Mouse (Mus musculus) MN1 (cell line): ENCODE data around the gene Sez6l.

Experiments
- DNase-seq: peaks from one replicate; pipeline ENCODE4 v3.0.0-alpha.2; 2016; ENCODE audit warnings: low spot score

Sez6l gene

DNA sequence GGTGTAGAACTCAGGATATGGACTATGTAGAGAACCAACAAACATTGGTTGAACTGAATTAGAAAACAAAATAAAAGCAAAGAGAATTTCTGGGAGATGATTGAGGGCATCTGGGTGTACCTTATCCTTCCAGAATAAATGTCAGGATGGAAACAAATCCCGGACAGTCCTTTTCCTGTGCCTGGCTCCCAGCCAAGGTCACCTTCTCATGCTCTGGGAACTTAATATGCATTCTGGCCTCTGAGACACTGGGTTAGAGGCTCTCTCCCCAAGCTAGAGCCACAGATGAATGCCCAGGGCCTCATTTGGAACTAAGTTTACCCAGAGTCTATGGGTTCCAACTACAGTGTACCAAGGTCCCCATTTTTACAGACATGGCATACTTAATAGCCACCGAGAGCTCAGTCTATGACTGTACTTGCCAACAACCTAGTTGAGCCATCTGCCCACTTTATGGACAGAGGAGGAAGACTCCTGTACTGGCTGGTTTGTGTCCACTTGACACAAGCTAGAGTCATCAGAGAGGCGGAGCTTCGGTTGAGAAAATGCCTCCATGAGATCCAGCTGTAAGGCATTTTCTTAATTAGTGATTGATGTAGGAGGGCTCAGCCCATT is 7.3 kb upstream of the Sez6l start:
- DNase-seq = no peak

DNA sequence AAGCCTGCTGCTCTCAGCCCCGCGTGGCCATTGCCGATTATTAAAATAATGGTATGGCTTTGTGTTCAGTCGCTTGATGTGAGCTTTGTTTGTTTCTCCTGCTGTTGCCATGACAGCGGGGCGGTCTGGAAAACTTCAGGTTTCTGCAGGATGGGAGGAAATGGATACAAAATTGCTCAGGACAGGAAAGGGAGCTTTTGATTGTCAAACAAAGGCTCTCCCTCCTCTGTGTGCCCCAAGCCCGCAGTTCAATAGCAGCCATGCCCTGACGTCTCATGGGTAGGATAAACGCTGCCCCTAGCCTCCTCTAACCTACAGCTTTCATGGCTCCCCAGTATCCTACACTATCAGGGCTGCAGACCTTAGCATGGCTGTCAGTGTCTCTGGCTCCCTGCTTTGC is 6.3 kb upstream of the Sez6l start:
- peak; percentile 92 for DNase-seq

- DNase-seq = peak; percentile 89
Measured at GRCm38 (mm10) chr5:112577750-112578149, 765 bp upstream of the Sez6l start.

DNA sequence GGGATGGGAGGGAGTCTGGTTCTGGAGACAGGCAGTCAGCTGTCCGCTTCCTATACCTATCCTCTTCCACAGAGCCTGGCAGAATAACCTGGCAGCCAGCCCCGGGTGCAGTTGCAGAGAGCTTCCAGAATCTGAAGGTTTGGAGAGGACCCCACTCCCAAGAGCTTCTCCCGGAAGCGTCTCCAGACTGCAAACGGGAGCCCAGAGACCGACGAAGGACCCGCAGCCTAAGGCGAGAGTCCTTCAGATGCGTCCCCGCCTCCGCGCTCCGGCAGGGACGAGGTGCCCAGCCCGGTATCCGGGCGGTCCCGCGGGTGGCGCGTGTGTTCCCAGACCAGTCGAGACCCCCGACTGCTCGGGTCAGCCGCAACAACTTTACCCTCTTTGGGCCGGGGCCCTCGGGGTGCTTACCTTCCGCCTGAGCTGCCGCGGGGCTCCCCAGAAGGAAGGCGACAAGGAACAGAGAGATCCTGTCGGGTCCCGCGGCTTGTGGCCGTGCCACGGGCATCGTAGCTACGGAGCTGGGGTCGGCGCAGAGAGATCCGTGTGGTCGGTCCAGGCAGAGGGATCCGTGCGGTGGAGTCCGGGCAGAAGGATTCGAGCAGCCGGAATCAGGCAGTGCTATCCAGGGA is 508 bp downstream of the Sez6l start:
- peak; percentile 64 for DNase-seq

- DNase-seq = peak; percentile 64
Measured at GRCm38 (mm10) chr5:112575151-112575915, 1.7 kb downstream of the Sez6l start.

- DNase-seq = peak; percentile 73
Measured at GRCm38 (mm10) chr5:112573916-112574315, 3.1 kb downstream of the Sez6l start.

GRCm38 (mm10) chr5:112572217-112572616 is 4.8 kb downstream of the Sez6l start:
- DNase-seq = no peak

DNA sequence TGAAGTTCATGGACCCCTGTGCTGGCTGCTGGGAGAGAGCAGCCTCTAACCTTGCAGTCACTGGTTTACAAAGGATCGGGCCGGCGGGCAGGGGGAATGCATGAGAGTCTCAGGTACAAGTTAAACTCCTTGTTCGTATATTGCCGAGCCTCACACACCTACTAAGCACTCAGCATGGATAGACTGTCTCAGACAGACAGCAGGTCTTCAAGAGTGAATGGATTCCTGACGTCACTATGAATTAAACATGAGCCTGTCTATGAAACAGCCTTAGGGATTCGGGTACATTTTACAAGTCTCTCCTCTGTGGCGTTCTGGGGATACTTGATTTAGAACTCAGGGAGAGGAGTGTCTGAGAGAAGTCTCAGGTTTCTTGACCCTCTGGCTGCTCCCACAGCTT is 11.5 kb downstream of the Sez6l start:
- DNase-seq = no peak

- no peak for DNase-seq
Measured at GRCm38 (mm10) chr5:112565083-112565482, 11.9 kb downstream of the Sez6l start.

- DNase-seq = no peak
Measured at GRCm38 (mm10) chr5:112560869-112561499, 16.0 kb downstream of the Sez6l start.

DNA sequence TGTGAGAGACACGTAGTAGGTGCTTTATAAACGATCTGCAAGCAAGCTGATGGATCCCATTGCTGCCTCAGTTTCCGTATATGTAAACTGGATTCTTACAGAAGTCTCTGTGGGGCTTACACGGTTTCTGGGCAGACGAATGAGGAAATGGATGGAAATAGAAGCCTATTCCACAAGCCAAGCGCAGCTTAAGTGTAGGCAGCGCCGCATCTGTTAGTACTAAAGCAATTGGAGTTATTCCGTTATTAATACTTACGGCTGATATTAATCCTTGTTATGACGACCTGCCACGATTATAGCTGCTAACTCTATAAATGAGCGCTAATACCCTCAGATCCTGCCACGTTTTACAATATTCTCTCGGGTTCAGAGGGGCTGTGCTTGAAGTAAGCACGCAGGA is 16.8 kb downstream of the Sez6l start:
- DNase-seq = no peak

DNA sequence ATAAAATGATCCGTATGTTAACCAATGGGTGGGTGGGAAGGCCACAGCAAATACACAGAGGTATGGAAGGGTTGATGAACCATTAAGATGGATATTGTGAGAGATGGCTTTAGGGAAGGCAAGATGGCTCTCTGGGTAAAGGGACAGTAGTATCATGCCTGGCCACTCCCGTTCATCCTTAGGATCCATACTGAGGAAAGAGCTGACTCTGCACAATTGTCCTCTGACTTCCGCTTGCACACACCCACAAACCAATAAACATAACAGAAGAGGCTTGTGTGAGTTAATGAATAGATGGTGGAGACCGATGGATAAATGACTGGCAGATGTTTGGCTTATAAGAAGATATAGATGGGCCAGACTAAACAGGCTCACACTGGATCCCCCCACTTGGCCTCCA is 19.6 kb downstream of the Sez6l start:
- DNase-seq = no peak

DNA sequence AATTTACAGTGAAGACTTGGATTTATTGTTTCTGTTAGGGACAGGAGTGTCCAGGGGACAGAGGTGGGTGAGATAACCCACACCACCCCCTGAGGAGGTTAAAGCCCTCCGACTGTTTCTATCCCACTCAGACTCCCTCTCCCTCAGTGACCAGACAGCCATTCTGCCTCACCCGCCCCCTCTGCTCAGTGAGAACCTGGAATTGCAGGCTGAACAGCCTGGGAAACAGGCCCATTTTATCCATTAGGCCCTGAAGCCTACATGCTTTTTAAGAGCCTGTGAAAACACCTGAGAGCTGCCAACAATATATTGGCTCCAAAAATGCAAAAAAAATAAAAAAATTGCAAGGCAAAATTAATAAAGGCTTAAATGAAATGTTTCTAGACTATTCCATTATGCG is 20.3 kb downstream of the Sez6l start:
- no peak for DNase-seq

DNA sequence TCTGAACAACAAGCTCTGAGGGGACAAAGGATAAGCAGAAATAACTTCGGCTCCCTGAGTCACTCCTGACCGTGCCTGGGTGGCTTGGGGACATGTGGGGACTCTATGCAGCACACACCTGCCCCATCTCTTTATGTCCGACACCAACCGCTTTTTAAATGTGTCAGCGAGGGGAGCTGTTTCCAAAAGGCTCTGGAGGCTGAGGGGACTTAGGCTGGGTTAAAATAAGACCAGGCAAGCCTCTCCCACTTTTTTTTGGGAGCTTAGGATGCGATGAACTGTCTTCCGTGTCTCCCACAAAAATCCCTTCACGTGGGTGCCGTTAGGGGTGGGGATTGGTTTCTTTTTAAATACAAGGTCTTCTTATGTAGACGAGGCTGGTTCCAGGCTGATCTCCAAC is 22.5 kb downstream of the Sez6l start:
- DNase-seq = no peak

DNA sequence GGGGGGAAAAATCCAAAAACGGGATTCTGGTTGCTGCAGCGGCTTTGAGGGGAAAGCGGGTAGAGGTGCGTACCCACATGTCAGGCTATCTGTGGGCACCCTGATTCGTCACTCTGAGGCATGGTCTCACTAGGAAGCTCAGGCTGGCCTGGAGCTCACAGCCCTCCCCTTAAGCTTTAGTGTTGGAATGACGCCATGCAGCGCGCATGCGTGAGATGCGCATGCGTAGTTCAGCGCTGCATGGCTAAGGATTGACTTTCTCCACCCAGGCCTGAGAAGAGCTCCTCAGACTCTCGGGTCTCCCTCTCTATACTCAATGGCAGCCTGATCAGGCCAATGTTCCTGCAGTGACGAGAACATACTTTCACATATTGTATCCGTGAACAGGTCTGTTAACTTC is 24.2 kb downstream of the Sez6l start:
- DNase-seq = no peak

DNA sequence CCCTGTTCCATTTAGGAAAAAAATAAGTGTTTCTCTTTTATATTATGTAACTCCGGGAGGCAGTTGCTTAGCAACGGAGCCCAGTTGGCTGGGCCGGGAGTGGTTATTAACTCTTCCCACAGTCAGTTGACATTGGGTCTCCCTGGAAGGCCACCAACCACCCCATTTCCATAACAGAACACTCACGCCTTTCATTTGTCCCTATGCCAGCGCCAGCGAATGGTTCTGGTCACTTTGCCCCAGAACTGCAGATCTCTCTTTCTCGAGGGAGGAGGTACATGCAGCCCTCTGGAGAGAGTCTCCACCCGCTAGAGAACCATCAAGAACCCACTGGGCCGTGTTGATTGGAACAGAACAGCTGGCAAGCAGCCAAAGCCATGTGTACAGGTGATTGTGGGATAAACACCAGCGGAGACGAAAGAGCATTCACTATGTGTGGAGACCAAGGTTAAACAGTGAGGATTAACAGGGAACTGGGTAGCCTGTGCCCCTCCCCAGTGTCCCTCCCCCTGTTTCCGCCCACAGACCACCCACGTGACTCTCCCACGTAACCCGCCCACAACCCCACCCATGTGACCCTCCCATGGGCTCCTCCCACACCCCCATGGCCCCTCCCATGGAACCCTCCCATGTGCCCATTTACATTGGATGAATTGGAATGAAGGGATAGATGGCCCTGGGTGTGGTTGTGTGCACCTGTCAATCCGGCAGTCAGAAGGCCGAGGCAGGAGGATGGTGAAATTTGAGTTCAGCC is 24.8 kb downstream of the Sez6l start:
- DNase-seq = peak; percentile 29

DNA sequence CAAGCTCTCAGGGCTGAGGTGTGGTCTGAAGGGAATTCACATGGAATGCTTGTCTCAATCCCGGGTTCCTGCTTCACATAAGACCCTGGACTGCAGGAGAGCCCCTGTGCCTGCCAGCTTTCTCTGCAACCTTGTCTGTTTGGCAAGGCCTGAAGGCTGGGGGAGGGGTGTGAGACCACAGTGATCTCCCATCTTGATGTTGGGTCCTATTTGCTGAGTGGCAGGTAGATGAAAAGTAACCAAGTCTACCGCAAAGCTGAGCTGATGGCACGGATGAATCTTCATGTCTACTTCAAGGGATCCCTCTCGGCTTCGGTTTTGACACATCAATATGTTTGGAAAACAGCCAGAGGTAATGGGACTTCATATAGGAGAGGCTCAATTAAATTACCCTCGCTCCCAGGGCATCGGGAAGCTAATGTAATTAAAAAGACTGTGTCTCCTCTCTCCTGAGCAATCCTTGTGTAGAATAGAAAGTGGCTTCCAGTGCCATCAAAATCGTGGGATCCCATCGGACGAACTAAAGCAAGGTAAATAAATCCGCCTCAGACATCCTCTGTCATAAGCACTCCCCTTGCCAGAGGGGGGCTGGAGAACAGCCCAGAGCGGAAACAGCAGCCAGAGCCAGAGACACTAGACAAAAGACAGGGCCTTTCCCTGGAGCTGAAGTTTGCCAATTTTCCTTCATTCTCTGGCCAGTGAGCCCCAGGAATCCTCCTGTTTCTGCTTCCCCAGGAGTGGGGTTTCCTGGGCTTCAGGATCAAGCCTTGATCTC is 28.0 kb downstream of the Sez6l start:
- peak; percentile 94 for DNase-seq

GRCm38 (mm10) chr5:112546771-112547170 is 30.2 kb downstream of the Sez6l start:
- no peak for DNase-seq

- DNase-seq = no peak
Measured at GRCm38 (mm10) chr5:112538295-112538694, 38.7 kb downstream of the Sez6l start.

DNA sequence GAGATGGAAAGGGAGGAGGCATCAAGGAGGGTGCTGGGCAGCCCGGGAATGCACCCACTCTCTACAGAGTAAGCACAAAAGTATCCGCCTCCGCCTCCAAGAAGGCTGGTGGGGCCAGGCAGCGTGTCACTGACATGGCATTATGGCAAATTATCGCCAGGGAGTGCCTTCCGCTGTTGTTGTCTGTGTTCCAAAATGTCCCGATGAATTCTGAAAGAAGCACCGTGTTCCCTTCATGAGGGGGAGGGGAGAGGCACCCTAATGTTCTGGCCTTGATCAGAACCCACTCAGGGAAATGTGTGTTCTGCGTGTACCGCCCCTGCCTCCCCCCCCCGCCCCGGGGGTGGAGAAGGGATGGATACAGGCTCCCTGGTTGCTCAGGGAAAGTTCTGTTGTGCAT is 41.1 kb downstream of the Sez6l start:
- DNase-seq = no peak

- no peak for DNase-seq
Measured at GRCm38 (mm10) chr5:112534146-112534545, 42.8 kb downstream of the Sez6l start.
